Mouse (Mus musculus): ENCODE results near the gene Kcnmb4. TPM values are rescaled to one million over a fixed set of nuclear protein-coding genes. Genes with fewer than 3 reads are reported as not detected.

Gene Kcnmb4
- total RNA-seq, 2 experiments from 2014 or later, result 0.15 TPM; not detected in 1

DNA sequence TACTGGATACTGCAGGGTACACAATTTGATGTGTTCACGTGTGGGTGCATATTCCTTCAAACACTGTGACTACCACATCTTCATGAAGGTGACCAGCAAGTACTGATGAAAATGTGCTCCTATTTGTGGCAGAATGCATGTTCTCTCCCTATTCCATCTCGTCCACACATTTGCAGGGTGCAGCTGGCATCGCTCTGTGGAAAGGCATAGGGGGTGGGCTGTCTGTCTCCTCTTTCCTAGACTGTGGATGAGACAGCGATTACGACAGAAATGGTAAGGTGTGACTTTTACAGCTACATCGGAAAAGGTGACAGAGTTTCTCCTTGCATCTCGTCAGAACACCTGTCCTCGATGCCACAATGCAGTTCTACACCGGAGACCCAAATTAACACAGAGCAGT is 14.9 kb downstream of the Kcnmb4 start:
- no peak for ATAC-seq (replicated peaks; ENCODE audit: poor library complexity)

DNA sequence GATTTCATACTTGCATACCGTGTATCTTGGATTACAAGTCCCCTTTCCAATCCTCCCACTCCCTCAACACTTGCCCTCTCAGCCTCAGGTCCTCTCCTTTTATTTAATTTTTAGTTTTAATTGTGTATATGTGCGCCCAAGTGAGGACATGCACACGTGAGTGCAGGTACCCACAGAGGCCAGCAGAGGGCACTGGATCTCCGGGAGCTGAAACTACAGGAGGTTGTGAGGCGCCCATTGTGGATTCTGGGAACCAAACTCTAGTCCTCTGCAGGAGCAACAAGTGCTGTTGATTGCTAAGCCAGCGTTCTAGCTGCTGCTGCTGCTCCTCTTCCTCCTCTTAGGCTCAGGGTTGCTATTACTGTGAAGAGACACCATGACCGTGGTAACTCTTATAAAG is 20.9 kb downstream of the Kcnmb4 start:
- no peak for ATAC-seq (replicated peaks; ENCODE audit: poor library complexity)

DNA sequence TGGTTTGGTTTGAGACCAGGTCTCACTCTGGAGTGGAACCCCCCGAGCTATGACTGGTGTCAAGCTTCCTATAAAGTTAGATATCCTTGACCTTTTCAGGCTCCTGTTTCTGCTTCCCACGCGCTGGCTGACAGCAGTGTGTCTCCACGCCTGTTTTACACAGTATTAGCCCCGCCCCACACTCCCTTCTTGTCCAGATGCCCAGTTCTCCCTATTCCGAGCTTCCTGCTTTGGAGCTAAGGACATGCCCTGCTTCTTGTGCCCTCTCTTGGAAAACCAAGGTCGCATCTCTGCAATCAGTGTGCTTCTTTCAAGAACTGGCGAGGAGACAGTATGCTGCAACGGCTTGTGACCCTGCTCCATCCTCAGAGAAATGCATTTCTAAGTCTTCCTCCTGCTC is 23.1 kb downstream of the Kcnmb4 start:
- no peak for ATAC-seq (replicated peaks; ENCODE audit: poor library complexity)

DNA sequence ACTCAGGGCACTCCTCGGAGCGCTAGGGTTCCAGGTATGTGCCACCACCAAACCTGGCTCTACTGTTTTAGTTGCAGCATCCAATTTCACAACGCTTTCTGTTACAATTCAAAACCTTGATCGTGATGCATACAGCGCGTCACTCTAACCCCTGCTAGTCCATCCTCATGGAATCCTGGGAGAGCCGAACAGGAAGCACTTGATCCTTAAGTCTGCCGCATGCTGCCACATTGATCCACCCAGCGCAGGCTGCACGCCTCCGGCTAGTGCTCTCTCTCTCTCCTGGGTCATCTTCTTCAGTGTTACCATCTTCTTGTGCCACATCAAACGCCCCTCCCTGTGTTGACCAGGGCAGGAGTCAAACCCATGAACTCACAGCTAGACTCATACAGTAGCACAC is 25.5 kb downstream of the Kcnmb4 start:
- ATAC-seq (replicated peaks; ENCODE audit: poor library complexity), result no peak

DNA sequence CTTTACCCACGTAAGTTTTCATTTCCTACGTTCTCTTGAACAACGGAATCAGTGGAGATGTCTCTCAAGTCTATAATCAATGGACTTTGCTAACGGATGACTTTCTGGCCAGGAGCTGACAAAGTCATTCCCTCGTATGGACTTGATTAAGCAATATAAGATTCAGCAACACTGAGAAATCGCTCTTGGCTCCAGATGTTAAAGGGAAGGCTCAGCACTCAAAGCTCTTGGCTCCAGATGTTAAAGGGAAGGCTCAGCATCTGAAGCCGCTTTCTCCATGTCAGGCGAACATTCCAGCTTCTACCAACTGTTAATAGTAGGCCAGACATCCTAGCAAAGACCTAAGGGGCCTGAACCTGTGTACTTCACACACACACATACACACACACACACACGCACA is 26.5 kb downstream of the Kcnmb4 start:
- ATAC-seq (replicated peaks; ENCODE audit: poor library complexity), result no peak

DNA sequence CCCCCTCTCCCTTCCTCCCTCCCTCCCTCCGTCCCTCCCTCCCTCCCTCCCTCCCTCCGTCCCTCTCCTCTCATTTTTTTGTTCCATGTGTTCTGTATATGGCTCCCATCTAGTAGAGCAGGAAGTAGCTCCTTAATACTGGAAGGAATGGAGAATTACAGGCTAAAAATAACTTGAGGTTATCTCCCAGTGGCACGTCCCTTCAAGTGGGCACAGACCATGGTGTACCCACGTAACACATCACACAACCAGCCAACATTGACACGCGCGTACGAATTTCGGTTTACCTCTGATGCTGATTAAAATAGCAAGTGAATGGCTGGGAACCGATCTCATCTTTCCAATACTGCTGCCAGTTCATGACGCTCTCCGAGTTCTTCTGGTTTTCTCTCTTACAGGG is 27.6 kb downstream of the Kcnmb4 start:
- no peak for ATAC-seq (replicated peaks; ENCODE audit: poor library complexity)

DNA sequence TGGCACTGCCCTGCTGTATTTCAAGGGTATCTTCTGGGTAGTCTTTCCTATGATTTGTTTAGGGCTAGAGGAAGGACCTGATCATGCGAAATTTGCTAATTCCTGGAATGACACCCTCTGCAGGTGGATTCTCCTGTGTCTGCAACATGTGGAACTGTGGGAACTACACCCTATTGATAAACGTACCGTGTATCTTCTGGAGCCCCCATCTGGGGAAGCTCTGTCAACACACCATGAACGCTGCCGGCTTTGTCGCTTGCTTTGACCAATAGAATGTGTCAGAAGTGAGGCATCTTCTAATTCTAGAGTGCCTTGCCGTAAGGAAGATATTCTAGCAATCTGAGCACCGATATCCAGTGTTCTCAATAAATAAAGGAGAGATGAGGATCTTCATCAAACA is 28.9 kb downstream of the Kcnmb4 start:
- no peak for ATAC-seq (replicated peaks; ENCODE audit: poor library complexity)

DNA sequence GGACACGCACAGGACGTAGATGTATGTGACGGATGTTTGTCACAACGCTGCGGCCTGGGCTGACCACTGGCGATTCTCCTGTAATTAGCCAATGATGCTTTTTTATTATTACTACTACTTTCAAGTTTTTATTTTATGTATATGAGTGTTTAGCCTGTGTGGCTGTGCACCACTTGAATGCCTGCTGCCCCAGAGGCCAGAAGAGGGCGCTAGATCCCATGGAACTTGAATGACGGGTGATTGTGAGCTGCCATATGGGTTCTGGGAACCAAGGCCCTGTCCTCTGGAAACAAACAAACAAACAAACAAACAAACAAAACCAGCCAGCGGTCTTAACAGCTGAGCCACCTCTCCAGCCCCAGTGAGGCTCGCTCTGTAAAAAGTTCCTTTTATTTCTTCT is 29.3 kb downstream of the Kcnmb4 start:
- ATAC-seq (replicated peaks; ENCODE audit: poor library complexity), result no peak

DNA sequence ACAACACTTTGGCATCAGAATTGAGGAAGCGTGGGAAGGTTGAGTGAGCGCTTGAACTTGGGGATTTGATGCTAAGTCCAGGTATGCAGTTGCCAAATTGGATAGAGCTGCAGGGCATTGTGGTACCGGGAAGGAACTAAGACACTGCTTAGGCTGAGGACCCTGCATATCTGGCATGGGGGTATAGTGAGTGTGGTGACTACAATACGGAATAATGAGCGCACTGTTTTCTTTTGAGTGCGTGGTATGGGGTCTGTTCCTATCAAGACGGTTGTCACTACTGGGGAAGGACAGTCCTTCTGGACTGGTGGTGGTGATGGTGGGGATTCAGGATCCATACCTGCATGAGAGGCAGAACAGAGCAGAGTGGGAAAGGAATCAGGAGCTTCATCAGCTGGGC is 32.7 kb downstream of the Kcnmb4 start:
- ATAC-seq (replicated peaks; ENCODE audit: poor library complexity), result no peak

DNA sequence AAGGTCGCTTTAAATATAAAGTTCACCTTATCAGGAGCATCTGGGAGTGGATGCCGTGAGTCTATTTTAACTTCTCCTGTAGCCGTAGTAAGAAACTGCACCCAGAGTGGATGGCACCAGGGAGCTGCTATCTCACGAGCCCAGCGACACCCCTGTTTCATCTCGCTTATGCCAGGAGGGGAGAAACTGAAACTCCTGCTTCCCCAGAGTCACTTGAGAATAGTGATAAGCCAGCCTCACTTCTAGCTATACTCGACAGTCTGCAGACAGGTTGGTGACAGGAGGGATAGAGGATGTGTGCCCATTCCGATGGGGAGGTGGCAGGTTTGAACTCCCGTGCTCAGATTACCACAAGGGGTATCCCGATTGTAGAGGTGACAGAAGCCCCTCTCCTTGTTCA is 33.6 kb downstream of the Kcnmb4 start:
- no peak for ATAC-seq (replicated peaks; ENCODE audit: poor library complexity)

DNA sequence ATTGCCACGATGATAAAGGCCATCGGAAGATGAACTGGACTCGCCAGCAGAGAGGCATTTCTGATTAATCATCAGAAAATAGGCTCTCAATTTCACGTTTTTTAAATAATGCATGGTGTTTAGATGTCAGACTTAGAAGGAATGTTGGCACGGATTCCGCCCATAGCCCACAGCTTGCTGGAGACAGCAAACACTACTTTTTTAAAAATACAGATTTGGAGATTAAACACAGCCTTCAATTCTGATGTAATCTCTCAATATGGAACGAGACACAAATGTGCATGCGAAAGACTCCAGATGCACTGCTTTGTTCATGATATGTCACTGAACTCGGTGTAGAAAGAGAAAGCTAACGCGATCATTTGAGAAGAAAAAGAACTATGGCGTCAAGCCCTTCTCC is 38.2 kb downstream of the Kcnmb4 start:
- no peak for ATAC-seq (replicated peaks; ENCODE audit: poor library complexity)

DNA sequence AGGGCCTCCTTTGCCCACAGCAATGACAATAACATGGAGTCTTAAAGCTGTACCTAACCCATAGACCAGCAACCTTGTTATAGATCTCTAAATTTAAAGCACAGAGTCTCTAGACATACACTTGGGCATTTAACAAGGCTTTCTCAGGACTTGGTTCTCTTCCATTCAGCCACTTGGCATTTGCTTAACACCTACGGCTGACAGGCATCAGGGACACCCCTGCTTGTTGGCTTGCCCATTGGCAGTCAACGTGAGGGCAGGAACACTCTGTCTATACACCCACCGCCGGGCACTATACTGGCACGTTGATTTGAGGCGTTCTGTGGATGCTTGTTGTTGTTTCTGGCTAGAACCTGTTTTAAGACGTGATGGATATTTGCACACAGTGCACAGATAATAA is 41.3 kb downstream of the Kcnmb4 start:
- ATAC-seq (replicated peaks; ENCODE audit: poor library complexity), result no peak

DNA sequence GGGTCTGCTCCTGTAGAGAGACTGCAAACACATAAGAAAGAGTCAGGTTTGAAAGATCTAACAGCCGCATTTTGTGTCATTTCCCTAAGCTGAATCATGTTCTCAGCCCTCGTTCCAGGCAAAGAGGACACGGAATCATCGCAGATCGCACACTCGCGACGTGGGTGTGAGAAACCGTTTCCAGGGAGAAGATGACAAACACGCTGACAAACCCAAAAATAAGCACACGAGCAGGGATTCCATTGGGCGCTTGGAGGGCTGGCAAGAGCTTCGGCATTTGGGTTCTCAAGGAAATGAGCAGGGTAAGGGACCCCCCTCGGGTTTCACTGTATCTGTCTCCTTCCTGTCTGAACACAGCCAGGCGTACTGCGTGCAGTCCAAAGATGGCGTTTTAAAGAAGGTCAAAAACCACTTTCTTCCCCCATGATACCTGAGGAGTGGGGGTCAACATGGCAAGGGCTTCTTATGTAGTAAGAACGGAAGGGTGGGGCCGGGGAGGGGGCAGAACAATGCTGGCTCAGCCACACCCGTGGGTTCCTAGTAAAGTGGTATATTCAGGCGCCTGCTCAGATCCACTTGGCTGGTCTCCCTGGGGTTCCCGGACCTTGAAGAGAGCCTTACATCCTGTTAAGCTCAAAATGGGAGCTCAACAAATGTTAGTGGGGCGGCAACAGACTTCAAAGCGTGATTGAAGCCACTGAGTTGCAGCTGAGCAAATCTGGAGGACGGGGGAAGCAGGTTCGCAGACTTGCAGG is 45.5 kb downstream of the Kcnmb4 start:
- no peak for ATAC-seq (replicated peaks; ENCODE audit: poor library complexity)

DNA sequence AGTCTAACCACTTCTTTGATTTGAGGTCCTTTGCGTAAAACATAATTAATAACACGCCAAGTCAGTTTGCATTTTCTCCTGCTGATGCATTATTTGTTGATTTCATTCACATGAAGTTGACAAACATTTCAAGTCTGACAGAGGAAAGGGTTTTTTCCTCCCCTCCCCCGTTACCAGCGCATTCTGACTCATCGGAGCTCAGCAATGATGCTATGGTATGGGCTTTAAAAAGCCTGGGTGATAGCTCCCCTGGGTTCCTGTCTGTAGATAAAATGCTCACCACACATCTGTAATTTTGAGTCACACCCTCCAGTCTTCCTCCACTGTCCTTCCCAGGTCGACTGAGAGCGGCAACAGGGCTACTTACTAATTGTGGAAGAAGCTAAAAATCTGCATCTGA is 47.5 kb downstream of the Kcnmb4 start:
- no peak for ATAC-seq (replicated peaks; ENCODE audit: poor library complexity)

DNA sequence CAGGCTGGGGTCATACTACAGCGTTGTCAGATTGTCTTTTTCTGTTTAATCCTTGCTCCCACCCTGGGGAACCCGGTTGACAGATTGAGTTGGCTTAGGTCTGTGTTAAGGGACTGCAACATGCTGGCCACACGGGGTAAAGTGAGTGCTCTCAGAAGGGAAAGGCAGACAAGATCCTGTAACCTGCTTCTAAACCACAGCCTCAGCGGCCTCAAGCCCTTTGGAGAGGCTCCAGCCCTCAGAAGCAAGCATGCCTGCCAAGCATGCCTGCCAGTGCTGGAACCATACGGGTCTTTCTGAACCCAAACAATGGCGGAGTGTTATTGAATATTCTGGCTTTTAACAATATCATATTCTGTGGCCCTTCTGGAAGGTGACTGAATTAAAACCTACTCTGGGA is 48.8 kb downstream of the Kcnmb4 start:
- no peak for ATAC-seq (replicated peaks; ENCODE audit: poor library complexity)

DNA sequence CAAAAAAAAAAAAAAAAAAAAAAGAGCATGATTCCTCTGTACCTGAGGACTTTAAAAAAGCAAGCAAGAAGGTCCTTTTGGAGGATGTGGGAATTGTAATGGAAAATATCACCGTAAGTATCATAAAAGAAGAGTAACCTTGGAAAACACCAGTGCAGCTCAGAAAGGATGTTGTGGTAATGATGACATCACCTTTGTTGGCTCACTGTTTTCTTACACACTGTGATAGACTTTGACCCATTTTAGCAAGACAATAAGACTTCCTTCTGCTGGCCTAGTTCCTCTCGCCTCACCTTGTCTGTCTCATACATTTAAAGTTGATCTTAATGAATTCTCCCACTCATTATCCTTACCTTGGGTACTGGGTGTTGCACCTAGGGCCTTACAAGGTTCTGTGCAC is 51.1 kb downstream of the Kcnmb4 start:
- ATAC-seq (replicated peaks; ENCODE audit: poor library complexity), result no peak

DNA sequence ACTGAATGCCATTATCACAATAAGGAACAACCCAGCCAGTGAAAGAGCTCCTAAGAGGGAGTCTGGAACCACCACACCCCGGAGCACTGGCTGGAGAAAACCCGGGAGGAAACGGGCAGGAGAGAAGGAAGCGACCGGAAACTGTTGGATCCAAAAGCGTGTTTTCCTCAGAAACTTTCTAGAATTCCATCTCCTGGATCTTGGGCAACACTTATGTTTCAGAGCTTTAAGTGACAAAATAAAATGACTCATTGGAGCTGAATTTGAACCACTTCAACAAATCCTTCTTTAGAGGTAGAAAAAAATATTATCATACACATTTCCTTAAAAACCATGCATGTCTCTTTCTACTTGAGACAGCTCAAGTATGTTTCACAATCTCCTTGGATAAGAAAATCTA is 52.7 kb downstream of the Kcnmb4 start:
- no peak for ATAC-seq (replicated peaks; ENCODE audit: poor library complexity)

DNA sequence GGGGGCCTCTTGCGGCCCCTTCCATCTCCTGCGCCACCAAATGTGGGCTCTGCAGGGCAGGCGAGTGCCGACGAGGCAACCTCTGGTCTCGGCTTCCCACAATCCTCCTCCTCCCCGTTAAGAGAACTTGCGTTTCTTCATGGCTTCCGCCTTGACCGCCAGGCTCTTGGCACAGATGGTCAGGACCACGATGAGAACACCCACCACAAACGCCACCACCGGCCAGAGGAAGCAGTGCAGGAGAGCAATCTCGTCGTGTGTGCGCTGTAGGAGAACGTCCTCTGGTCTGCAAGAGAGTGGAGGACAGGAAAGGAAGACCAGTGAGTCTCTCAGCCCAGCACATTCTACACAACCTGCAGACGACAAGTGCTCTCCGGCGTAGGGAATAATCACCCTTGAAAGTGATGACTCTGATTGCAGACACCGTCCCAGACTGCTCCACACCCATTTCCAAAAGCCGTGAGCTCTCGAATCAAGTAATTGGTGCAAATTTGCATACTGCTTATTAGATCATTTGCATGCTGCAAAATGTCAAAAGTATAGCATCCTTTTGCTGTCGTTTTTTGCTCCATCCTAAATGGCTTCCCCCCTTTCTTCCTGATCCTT is 55.5 kb downstream of the Kcnmb4 start:
- peak; percentile 39; the same call in 1 of the 2 replicates for ATAC-seq (replicated peaks; ENCODE audit: poor library complexity)

DNA sequence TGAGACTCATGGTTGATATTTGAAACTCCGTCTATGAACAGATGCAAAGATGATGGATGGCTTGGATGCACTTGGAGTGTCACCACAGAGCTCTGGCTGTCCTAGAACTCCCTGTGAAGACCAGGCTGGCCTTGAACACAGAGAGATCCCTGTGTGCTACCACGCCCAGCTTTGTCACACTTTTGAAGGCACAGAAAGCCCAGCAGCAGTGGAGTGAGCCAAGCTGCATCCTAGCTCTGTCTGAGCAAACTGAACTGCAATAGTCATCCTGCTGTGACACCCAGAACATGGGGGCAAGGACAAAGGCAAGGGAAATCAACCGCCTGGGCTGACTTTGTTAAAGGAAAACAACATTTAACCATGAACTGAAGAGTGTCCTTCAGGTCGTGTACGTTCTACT is 57.0 kb downstream of the Kcnmb4 start:
- ATAC-seq (replicated peaks; ENCODE audit: poor library complexity), result no peak

DNA sequence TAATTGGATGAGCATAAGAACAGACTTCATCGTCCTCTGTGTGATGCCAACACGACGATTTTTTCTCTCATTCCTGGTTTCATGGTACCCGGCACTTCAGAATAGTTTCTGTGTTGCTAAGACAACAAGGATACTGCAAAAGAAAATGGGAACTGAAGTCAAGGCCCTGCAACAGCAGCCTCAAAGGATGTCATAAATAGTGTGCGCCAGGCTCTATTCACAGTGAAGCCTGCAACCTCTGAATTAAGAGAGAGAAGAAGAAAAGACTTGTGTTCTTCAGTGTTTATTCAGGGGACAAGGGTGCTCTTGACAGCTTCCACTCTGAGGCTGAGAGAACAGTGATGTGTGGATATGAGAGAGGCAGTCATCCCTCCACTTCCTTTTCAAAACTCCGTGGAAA is 57.5 kb downstream of the Kcnmb4 start:
- ATAC-seq (replicated peaks; ENCODE audit: poor library complexity), result no peak

DNA sequence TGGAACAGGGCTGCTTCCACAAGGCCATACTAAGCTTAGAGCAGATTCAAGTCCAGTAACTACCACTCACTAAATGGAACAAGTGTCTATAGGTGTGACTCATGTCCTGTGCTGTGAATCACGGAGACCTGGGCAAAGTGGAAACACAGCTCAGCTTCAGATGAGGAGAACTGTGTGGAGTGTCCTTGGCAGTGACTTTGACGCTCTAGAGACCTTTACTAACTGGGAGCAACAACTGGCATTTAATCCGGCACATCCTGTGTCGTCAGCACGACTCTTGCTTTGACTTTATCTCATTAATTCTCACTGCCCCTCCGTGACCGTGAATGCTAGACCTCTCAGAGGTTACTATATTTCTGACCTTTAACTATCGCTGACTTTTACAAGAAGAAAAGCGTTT is 62.9 kb downstream of the Kcnmb4 start:
- ATAC-seq (replicated peaks; ENCODE audit: poor library complexity), result no peak

DNA sequence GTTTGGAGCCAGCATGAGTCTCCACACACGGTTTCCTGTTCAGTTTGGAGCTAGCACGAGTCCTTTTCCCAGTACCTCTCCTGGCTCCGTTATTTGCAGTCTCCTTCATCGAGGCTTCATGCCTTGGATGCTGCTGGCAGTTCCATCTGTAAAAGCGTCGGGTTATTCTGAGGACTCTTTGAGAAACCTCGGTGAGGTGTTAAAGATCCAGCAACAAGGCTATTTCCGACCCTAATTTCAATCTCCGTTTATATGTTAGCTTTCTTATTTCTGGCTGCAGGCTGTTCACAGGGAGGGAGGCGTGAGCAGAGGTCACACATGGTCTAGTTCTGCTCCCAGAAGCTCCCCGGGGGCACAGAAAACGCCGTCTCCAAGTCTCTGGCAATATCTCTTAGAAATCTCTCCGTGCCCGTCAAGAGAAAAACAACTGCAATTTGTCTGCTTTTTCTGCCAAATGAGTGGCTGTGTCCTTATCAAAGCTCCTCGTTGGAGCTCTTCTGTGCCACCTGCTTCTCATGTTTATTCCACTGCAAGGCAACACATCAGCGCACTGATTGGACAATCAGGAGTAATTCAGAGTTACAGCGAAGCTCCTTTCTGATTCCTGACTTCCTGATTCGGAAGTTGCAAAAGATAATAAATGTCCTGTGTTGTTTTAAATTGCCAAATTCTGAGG is 65.9 kb downstream of the Kcnmb4 start:
- ATAC-seq (replicated peaks; ENCODE audit: poor library complexity), result no peak
